Mouse (Mus musculus) right cerebral cortex, adult 2 months (tissue): Measurements from ENCODE around the gene Pck1.
A peak's percentile ranks its signal among the peaks of the same experiment; 100 is the strongest.

Source experiments
- DNase-seq, 2 experiments: peaks; one replicate each; pipeline ENCODE4 v3.0.0; 2021 to 2022; ENCODE audit warnings: low spot score in 2 of 2

Gene Pck1

DNA sequence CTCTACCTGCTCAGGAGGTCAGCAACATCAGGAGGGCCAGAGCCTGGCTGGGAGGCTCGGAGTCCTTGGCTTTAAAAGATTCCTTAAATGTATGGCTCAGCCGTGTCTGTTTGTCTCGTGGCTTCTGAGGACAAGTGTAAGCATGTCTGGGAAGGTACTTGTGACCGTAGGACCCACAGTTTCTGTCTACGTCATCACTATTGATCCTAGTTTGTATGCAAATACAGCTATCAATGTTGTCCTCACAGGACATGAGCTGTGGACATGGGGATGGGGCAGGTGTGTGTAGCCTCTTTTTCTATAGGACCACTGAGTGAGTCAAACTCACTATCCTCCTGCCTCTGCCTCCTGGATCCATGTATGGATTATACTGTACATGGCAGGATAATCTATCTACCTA, 4.8 kb upstream of the Pck1 start:
- no peak for DNase-seq

DNA sequence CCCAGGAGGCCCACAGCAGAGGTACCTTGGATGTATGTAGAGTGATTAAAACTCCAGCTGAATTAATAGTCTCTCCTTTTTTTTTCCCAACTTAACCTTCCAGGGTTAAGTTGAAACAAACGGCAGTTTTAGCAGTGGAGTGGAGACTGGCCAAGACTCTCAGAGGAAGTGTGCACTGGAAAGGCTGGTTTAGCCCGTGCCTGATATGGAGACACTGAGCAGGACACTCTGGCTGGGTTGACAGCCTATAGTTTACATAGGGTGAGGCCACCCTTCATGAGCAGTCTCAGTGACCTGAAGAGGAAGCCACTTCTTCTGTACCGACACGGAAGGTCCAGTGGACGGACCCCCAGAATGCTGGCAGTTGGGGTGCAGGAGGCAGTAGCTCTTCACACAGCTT, 1.5 kb upstream of the Pck1 start:
- no peak for DNase-seq

DNA sequence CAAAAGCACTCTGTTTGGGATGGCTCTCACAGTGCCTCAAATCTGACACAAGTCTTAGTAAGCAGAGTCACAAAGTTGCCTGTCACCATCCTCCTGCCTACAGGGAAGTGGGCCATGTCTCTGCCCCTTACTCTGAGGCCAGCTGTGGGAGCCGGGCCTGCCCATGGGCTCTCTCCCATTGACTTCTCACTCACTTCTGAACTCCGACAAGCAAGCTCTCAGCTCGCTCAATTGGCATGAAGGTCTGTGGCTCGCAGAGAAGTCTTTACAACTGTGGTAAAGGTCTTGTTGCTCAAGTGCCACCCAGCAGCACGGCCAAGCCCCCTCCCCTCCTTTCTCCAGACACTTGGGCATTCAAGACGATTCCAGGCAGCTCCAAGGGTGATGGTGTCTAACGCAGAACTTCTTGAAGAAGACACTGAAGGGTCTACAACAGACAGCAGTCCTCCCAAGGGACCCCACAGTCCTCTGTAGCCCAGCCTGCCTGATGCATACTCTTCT, 1.0 kb upstream of the Pck1 start:
- DNase-seq = no peak

DNA sequence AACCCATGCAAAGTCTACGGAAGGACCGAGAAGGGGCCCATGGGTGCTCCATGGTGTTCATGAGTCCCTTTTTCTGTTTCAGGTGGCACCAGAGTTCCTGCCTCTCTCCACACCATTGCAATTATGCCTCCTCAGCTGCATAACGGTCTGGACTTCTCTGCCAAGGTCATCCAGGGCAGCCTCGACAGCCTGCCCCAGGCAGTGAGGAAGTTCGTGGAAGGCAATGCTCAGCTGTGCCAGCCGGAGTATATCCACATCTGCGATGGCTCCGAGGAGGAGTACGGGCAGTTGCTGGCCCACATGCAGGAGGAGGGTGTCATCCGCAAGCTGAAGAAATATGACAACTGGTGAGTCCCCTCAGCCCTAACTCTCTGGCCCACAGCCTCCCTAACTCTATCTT, 418 bp downstream of the Pck1 start:
- no peak for DNase-seq

DNA sequence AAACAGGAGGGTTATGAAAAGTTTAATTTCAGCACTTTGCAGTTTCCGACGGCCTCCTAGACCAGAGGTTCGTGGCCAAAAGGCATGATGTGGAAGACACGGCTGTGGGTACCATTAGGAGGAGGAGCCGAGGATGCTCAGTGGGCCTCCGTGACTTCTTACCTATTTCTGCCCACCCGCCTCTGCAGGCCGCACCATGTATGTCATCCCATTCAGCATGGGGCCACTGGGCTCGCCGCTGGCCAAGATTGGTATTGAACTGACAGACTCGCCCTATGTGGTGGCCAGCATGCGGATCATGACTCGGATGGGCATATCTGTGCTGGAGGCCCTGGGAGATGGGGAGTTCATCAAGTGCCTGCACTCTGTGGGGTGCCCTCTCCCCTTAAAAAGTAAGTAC, 1.7 kb downstream of the Pck1 start:
- DNase-seq = no peak

DNA sequence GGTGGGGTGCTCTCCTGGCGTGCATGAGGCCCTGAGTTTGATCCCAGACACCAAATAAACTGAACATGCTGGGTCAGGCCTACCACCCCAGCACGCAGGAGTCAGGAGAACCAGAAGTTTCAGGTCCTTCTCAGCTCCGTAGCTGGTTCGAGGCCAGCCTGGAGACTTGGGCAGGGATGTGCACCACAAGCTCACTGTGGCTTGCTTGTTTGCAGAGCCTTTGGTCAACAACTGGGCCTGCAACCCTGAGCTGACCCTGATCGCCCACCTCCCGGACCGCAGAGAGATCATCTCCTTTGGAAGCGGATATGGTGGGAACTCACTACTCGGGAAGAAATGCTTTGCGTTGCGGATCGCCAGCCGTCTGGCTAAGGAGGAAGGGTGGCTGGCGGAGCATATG, 2.1 kb downstream of the Pck1 start:
- no peak for DNase-seq

DNA sequence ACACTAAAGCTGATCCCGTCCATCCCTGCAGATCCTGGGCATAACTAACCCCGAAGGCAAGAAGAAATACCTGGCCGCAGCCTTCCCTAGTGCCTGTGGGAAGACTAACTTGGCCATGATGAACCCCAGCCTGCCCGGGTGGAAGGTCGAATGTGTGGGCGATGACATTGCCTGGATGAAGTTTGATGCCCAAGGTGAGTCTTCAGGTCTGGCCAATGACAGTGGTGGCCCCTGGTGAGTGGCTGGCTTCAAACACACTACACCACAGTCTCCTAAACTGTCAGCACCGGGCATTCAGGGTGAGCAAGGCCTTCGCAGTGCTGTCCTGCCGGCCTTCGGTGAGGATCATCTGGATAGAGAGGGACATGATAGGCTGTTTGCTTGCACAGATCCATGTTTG, 3.1 kb downstream of the Pck1 start:
- no peak for DNase-seq

DNA sequence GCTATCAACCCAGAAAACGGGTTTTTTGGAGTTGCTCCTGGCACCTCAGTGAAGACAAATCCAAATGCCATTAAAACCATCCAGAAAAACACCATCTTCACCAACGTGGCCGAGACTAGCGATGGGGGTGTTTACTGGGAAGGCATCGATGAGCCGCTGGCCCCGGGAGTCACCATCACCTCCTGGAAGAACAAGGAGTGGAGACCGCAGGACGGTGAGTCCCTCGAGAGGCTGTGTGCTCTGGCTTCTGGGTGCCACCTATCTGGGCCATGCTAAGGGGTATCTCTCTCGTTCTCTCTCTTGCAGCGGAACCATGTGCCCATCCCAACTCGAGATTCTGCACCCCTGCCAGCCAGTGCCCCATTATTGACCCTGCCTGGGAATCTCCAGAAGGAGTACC, 4.1 kb downstream of the Pck1 start:
- no peak for DNase-seq

DNA sequence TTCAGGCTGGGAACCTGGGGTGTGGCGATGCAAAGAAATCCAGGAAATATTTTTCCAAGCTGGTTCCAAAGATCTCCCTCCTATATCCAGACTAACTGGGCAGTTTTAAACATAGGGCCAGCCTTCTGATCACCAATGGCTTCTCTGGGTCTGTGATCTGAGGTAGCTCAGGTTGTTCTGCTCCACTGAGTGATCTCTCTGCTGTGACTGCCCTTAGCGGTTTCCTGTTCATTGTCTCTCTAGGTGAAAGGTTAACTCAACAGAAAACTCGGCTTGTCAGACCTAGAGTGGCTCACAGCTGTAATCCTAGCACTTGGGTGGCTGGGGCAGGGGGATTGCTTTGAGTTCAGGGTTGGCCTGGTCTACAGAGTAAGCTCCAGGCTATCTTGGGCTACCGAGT, 4.5 kb downstream of the Pck1 start:
- no peak for DNase-seq

DNA sequence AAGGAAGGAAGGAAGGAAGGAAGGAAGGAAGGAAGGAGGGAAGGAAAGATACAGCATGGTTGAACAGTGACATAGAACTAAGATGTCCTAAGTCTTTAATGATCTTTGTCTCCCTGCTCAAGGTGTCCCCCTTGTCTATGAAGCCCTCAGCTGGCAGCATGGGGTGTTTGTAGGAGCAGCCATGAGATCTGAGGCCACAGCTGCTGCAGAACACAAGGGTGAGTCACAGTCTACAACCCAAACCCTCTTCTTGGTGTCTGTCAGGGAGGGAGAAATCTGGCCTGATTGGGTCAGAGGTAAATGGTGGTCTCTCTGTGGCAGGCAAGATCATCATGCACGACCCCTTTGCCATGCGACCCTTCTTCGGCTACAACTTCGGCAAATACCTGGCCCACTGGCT, 5.0 kb downstream of the Pck1 start:
- no peak for DNase-seq

DNA sequence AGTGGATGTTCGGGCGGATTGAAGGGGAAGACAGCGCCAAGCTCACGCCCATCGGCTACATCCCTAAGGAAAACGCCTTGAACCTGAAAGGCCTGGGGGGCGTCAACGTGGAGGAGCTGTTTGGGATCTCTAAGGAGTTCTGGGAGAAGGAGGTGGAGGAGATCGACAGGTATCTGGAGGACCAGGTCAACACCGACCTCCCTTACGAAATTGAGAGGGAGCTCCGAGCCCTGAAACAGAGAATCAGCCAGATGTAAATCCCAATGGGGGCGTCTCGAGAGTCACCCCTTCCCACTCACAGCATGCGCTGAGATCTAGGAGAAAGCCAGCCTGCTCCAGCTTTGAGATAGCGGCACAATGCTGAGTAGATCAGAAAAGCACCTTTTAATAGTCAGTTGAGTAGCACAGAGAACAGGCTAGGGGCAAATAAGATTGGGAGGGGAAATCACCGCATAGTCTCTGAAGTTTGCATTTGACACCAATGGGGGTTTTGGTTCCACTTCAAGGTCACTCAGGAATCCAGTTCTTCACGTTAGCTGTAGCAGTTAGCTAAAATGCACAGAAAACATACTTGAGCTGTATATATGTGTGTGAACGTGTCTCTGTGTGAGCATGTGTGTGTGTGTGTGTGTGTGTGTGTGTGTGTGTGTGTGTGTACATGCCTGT, 5.7 kb downstream of the Pck1 start:
- no peak for DNase-seq

DNA sequence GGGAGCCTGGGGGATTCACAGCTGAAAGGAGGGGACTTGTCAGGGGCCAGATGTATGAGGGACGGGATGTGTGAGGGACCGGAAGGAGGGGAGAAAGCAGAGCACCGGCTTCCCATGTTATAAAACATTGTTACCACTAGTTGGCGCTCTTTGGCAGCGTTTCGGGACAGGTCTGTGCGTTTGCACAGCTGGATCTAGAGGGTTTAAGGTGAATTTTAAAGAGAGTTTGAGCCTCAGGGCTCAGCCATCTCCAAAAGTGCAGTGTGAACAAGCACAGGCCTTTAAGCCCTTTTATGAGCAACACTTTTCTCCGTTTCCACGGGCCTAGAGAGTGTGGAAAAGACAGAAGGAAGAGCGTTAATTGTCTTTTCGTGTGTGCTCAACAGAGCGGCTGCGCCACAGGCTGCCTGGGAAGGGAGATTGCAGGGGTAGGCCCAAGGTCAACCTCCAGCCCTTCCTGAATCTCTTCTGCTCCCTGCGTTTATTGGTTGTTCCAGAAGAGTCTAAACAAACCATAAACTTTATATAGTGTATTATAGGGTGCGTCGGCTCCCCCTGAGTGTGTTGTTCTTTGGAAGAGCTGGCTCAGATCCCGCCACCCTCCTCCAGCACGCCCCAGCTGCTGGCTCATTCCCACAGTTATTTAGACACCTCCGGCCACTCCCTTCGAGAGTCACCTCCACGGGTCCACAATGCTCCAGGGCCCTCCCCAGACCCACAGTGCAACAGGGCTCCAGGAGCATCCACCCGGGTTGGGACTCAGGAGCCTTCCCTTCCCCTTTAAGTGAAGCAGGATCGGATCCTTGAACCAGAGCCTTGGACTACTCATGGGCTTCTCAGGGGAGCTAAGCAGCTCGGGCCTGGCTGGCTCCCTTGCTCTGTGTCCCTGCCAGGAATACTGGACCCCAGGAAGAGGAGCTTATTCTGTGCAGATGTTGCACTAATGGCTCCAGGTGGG, 6.8 kb downstream of the Pck1 start:
- peak; percentile 25 to 52 for DNase-seq

DNA sequence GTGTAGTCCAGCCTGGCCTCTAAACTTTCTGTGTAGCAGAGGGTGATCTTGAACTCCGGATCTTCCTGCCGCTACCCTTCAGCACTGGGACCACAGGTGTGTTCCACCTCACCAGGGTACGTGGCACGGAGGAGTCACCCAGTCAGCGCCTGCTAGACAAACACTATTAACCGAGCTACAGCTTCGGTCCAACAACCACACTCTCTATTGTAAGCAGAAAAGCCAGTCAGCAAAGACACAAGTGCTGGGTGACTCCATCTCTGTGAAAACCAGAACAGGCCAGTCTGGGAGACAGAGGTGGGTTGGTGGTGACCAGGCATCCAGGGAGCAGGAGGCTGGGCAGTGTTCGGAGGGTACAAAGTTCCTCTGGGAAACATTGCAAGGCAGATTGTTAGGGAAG, 10.5 kb downstream of the Pck1 start:
- no peak for DNase-seq

DNA sequence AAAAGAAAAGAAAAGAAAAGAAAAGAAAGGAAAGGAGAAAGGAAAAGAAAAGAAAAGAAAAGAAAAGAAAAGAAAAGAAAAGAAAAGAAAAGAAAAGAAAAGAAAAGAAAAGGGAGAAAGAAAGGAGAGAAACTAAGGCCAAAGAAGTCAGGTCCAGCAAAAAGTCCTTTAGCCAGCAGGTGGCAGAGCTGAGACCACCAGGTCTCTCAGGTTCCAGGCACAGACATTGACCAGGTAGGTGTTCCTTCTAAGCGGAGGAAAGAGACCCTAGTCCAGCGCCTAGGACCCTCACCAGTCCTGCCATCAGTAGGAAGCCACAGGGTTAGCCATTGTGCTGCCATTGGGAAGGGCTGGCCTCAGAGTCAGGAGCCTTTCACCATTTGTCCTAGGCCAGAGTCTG, 11.5 kb downstream of the Pck1 start:
- DNase-seq = no peak

DNA sequence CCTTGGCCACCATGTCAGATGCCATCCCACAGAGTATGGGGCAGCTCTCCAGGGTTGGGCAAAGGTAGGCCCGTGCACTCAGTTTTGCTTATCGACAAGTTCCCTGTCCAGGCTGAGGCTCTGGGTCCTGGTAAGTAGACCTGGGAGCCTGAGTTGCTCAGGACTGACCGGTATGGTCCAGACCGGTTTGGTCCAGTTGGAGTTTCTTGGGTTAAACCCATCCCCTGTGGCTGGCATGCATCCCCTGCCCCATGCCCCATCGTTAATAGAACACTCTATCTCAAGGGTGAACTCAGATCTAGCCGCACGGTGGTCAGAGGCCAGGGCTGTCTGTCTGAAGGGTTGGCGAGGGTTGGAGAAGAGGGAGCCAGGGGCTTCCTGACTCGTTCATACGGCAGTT, 12.1 kb downstream of the Pck1 start:
- no peak for DNase-seq

DNA sequence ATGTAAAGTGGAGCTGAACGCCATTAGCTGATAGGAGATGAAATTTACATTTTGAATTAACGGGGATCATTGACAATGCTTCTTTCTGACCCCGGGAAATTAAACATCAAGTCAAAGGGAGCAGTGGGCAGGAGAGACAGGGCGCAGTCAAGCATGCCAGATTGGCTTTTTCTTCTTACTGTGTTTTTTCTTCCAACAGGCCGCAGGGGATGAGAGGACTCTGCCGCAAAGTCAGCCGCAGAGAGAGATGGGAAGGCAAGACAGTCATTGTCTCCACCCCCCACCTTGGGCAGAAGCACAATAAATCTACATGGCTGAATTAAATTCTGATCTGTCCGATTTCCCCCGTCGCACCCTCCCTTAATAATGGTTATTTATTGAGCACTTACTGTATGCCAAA, 12.5 kb downstream of the Pck1 start:
- no peak for DNase-seq

DNA sequence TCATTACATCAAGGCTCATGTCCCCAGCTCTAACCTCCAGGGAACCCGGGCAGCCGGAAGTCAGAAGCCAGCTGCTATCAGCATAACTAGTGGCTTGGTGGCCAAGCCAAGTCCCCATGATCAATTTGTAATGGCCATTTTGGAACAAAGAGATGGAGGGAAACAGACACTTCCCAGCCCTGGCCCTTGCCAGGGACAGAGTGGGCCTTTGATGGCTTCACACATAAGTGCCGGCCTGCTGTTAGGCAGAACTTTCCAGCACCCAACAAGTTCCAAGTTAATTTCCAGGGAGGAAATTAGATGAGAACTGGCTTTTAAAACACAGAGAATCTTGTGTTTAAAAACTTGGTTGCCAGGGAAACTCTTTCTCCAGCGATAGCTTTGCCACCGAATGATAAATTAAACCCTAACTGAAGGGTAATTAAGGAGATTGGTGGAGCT, 15.6 kb downstream of the Pck1 start:
- DNase-seq = peak in 1 of 2 experiments; percentile 18

DNA sequence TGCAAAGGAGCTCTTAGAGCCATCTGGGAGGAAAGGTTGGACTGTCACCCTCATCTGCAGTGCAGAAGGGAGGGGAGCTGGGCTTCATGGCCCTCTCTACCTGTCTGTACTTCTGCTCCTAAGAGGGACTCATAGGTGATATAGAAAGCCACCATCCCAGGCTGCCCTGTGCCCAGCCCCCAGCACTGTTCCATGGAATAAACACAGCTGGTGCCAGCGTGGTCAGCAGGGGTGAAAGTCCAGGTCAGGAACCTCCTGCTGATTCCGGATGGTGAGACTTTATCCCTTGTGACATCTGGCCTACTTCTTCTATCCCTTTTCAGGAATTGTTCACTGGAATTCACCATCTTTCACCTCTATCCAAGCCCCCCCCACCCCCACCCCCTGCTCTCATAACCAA, 17.2 kb downstream of the Pck1 start:
- DNase-seq = no peak

DNA sequence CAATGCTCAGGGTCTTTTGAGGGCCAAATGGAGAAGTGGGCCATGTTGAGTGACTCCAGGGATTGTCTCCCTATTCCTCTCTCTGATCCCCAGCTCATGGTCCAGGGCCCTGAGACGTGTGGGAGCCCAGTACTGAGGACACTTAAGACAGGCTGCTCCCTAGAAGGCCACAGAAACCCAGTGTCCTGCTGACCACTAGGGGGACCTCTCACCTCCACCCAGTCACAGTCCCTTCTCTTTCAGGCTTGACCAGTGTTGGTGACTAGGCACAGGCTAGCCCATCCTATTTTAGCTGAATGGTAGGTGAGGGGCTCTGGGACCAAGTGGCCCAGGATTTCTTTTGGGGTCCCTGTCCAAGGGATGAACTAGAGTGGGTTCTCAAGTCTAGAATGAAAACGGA, 17.9 kb downstream of the Pck1 start:
- no peak for DNase-seq

DNA sequence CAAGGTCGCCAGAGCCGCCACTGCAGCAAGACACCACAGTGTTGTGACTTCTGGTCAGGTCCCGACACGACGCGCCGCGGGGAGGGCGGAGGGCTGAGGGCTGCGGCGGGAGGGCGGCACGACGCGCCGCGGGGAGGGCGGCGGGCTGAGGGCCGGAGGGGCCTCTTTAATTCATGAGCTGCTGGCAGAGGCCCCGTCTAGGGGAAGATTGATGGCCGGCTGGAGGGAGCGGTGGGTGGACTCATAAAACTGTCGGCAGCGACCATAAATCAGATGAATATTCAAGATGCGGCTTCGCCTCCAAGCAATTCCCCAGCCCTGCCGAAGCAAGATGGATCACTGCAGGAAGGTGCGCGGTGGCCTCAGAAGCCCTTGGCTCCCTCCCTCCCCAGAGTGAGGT, 18.6 kb downstream of the Pck1 start:
- peak; percentile 33 to 42 for DNase-seq

DNA sequence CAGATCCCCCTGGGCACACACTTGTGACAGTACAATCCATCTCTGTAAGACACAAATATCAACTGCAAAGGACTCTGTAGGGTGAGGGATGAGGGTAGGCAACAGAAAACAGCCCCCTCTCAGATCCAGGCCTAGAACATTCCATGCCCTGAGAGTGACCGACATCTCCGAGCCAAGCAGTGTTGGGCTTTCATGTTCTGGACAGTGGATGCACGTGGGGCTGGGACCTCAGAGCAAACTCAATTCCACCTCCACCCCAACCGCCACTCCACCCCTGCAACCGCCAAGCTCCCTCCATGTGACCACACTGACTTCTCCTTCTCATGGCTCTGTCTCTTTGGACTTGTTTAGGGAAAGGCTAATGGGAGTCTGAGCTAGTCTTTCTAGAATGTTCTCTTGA, 19.1 kb downstream of the Pck1 start:
- no peak for DNase-seq

DNA sequence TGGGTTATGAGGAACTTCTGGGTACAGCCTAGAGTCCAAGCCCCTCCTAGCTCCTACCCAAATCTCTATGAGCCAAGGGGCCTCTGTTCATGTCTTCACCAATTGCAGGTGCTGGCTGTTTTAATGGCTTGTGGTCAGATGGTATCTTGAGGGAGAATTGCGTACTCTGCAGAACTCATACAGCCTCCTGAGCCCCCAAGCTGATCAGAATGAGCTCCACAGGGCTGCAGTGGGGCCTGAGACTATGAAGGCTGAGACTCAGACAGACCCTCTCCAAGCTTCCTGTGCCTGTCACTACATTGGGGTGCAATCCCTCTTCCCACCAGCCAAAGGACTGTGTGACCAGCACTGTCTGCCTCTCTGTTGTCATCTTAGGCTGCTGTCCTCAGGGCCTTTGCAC, 19.5 kb downstream of the Pck1 start:
- no peak for DNase-seq

DNA sequence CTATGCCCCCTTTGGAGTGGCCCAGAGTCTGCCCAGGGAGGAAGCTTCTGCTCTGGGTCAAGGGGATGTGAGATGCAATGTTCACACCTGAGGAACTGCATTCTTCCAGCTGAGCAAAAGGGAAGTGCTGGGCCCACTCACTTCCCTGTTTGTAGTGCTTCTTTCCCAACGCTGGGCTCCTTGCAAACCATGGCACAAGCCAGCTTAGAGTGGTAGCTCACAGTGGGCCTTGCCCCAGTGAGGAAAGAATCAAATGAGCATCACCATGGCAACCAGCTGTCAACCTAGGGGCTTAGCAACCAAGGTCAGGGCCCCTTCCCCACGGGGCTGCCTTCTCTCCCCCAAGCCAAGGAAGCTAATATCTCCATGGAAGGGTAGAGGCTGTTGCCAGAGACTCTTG, 20.2 kb downstream of the Pck1 start:
- DNase-seq = peak in 1 of 2 experiments; percentile 15
